Mouse (Mus musculus) megakaryocyte, embryonic 14.5 days (primary cell): ENCODE data around the gene Psmb11.

Experiments used
- FLI1 ChIP-seq: IDR thresholded peaks from 2 replicates; pipeline ENCODE4 v1.6.1; 2012; ENCODE audit warnings: low read length, inconsistent platforms, mixed read lengths
- GATA1 ChIP-seq: IDR thresholded peaks from 3 replicates; pipeline ENCODE4 v1.6.1; 2012; ENCODE audit warnings: mixed read lengths, low read length, inconsistent platforms, borderline replicate concordance

GRCm38 (mm10) chr14:54582536-54582935, 38.7 kb upstream of the Psmb11 start:
- no peak for TF ChIP-seq FLI1
- TF ChIP-seq GATA1: no peak
